Mouse (Mus musculus) thymus, adult 18-20 months (tissue): ENCODE data around the gene Mllt10.
A peak's percentile ranks its signal among the peaks of the same experiment; 100 is the strongest.

Experiments
- DNase-seq, 2 experiments: peaks; one replicate each; pipeline ENCODE4 v3.0.0; 2022; ENCODE audit warnings: mixed read lengths in 2 of 2

The Mllt10 gene

DNA sequence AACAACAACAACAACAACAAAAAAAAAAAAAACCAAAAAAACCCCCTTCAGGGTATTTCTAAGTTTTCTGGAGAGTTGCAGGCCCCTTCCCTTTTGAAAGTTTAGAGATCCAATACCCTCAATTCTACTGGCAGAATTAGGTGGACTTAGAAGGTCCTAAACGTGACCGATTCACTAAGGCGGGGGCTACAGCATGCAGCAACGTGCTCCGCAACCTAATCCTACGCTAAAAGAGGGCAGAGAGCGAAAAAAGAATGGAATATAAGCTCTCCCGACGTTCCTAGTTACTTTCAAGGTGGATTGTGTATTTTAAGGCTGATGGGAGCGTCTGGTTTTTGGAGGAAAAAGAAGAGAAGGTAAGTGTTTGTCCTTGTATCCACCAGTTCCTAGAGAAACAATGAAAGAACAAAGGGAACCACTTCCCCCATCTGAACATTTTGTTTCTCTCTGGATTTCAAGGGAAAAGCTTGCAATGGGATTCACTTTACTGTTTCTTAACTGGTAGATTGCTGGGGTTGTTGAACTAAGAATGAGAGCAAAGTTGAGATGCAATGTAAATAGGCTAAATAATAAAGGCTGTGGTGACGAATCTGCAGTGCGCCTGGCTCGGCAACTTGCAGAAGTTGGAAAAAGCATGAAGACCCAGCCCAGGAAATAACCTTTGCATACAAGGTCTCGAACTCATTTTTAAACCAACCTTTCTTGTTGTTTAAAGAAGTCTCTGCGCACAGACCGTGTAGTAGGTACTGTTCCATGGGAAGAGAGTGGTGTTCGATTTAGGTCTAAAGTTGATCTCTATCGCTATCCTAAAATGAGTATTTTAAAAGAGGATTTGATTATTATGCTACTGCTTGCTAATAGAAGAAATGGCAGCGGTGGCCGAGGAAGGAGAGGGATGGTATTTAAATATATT, at the start of gene Mllt10:
Gene Mllt10, plus strand, starts transcription at position 222 of the 913 bp plus-strand sequence.
- DNase-seq, result no peak

- no peak for DNase-seq
Measured at GRCm38 (mm10) chr2:18011226-18011625, 43.8 kb upstream of the Mllt10 start.

- no peak for DNase-seq
Measured at GRCm38 (mm10) chr2:18012866-18013265, 42.2 kb upstream of the Mllt10 start.

DNA sequence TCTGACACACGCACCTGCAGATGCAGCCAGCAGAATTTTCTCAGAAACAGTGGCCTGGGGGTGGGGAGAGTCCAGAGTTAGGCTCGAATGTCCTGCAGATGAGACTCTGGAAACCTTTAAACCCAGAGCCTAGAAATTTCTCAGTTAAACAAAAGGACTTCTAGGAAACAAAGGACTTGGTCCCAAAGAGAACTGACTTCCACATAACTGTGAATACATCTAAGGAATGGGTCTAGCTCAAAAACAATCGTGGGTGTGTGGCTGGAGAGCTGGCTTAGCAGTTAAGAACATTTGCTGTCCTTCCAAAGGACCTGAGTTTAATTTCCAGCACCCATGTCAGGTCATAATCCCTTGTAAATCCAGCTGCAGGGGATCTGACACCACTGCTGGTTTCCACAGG, 39.5 kb upstream of the Mllt10 start:
- no peak for DNase-seq

DNA sequence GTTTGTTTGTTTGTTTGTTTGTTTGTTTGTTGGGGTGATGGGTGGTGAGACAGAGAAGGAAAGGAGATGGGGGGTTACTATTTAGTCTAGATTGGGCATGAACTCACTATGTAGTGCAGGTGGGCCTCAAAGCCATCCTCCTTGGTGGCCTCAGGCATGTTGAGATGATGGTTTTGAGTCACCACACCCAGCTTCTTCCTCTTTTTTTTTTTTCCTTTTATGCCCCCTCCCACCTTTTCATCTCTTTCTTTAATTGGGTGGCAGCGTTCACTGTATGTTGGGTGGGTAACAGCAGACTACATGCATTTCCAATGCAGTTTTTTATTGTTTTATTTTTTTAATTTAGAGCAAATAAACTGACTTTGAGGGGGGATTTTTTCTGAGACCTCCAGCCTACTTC, 38.4 kb upstream of the Mllt10 start:
- DNase-seq, result no peak

- DNase-seq, result no peak
Measured at GRCm38 (mm10) chr2:18017321-18017720, 37.7 kb upstream of the Mllt10 start.

DNA sequence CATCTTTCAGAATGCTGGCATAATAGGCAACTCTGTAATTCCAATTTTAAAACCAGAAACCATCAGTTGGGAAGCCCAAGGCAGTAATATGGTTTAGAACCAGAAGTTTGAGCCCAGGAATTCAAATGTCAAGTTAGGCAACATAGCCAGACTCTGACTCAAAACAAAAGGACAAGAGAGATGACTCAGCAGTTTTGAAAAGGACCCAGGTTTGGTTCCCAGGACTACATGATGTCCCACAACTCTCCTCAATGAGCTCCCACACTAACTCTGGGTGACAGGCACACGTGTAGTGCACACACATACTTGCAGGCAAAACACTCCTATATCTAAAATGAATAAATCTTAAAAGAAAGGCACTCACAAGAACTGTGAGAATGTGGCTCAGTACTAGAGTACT, 35.9 kb upstream of the Mllt10 start:
- no peak for DNase-seq

DNA sequence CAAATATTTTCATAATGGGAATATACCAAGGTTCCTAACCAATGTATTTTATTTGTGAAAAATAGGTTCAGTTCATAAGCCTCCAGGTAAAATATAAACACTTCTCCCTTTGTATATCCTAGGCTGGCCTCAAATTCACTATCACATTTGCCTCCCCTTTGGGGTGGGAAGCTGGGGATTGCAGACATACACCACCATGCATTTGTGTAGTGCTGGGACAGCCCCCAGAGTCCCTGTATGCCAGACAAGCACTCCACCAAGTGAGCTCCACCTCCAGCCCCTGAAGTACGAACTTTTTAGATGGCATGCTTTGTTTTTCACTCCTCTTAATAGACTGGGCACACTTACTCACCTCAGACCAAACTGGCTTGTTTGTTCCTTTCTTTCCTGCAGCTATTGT, 32.2 kb upstream of the Mllt10 start:
- no peak for DNase-seq

DNA sequence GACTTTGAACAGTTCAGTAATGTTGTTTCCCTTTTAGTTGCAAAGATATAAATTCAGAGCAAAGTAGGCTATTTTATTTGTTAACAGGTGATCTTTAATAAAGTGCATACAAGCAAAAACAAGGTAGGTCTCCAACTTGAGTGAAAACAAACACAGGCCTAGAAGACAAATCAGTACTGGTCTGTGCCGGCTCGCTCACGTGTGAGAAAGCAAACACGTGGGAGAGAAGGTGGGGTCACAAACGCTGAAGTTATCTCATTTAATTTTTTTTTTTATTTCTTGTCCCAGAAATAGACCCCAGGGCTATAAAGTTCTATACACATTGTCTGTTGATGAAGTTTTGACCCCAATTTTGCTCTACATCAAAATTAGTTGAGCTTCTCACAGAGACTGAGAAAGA, 29.9 kb upstream of the Mllt10 start:
- no peak for DNase-seq

- no peak for DNase-seq
Measured at GRCm38 (mm10) chr2:18025781-18026115, 29.3 kb upstream of the Mllt10 start.

DNA sequence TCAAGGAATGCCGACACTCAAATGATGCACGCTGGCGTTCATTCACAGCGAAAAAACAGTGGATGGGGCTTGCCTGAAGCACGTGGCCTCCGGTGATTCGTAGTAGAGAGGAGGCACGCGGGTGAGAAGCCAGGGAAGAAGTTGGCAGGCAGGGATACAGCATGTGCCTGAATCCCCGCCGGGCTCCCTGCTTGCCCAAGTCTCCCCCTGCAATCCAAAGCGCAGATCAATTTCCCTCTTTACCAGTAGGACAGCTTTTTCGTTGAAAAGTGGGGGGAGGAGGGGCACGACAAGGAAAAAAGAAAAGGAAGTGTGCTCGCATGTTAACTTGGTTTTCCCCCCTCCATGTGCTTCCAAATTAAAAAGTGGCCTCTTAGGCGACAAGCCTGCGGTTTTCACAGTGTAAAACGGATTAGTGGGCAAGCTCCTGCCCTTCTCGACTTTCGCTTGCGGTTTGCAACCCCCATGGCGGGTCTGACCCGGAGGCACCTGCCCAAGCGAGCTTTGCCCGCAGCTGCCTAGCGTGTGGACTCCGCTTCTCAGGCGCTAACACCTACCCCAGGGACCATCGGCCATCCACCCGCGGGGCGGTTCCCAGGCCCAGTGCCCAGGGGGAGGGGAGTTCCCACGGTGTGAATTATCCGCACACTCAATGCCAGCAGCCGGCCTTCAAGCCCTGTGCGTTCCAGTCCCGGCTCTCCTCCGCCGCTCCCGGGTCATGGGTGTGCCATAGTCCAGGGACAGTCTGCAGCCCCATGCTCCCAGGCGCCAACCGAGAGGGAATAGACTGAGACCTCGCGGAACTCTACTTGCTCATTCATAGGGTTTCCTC, 28.7 kb upstream of the Mllt10 start:
- DNase-seq, result peak; percentile 13 to 22

- DNase-seq, result peak; percentile 85
Measured at GRCm38 (mm10) chr2:18027448-18028139, 27.4 kb upstream of the Mllt10 start.

DNA sequence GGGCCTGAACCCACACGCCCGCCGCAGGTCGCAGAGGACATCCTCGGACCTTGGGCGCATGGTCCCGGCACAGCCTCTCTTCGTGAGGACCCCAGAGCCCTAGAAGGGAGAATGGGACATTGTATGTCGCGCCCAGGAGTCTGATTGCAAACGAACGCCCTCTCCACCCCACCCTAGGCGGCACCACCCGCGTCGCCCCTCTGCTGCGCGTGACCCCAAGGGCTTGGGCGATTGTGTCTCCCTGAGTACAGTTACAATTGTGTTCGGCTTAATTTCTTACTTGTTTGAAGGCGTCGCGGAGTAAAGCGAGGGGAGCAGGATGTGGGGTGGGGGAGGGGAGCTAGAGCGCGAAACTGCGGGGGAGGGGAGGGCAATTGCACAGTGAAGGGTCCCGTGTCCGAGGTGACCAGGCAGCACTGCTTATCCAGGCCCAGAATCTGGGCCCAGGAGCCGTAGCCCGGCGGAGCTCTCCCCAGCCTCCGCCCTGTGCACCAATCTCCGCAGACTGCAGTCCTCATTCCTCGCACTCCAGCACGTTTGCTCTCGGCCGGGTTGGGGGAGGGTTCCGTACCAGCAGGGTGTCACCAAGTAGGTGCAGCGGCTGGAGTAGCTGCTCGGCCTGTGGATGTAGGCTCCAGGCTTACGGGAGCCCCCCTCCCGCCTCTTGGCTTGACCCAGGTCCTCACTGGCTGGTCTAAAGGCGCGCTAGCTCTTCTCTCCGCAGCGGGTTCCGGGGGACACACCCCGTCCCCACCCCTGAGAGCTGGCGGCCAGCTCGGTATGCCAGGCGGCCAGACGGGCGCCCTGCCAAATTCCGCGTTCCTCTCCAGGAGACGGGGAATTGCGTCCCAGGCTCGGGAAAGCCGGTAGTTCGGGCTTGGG, 26.7 kb upstream of the Mllt10 start:
- DNase-seq, result peak; percentile 33 to 45

- no peak for DNase-seq
Measured at GRCm38 (mm10) chr2:18029656-18030055, 25.4 kb upstream of the Mllt10 start.

DNA sequence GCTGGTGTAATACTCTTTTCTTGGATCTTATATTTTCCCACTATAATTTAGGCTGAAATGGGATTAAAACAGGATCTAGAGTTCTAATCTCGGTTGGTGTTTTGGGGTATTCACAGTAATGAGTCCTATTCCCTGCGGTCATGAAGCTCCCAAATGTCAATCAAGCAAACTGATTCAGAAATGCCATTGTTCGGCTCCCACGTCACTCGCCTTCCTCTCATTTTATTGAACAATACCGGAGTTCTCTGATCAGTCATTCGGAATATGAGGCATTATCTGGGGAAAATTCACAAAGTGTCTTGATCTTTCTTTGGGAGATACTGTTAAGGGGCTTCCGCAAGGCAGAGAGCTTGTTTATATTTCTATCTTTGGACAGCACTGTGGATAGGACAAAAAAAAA, 24.5 kb upstream of the Mllt10 start:
- no peak for DNase-seq

DNA sequence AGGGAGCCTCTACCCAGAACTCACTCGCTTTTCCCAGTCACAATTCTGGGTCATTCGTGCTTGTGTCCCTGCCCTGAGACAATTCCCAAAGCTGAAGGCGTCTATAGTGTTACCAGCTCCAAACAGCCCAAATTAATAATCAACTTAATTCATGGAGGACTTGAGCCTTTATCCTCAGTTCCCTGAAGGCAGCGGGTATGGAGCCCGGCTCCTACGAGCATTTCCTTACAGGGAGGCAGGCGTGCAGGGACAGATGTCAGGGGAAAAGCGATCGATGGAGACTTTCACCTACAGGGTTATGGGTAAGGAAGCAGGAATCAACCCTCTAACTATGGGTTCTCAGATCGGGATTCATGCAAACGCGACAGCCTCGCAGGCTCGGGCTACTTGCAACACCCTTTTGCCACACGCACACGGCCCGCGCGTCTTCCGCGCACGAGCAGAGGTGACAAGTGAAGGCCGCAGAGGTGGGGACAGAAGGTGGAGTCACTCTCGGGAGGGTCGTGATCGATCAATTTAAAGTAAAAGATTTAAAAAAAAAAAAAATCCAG, 23.7 kb upstream of the Mllt10 start:
- DNase-seq, result no peak

GRCm38 (mm10) chr2:18031831-18032537, 23.1 kb upstream of the Mllt10 start:
- no peak for DNase-seq

- no peak for DNase-seq
Measured at GRCm38 (mm10) chr2:18032538-18032895, 22.5 kb upstream of the Mllt10 start.

DNA sequence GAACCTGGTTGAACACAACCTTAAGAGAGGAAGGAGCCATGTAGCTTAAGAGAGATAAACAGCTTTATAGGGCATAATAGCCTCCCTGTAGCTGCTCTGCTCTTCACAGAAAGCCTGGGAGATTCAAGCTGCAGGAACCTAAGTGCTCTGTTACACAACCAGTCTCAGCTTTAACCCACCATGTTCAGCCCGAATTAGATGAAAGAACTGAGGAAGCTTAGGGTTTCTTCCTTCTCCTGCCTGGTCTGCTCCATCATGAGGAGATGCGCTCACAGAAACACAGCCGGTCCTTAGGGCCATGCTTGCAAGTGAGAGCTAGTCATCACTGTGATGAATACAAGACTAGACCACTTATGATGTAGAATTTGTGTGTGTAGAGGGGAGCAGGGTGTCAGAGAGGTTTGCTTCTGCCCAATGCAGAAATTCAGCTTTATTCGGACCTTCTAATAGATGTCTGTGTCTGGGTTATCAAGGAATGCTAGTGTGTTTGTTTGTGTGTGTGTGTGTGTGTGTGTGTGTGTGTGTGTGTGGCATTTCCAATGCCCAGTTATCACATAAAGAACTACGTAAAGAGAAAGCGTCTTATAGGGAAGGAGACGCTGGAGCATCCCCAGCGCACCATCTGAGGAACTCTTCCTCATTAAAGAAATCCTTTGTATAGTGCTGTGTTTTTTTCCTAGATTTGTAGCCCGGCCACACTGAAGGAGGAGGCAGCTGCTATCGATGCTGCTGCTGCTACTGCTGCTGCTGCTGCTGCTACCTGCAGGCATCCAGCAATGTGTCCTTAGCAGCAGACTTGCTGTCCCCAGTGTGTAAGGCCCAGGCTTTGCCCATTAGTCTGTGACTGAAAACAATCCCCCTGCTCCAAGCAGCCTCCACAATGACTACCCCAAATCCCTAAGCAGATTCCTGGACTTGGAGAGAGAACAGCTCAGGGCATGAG, 21.6 kb upstream of the Mllt10 start:
- no peak for DNase-seq
